Mouse (Mus musculus) olfactory bulb, adult 2 months (tissue): ENCODE results near the gene Gm20850. TPM values are rescaled to one million over a fixed set of nuclear protein-coding genes. Genes with fewer than 3 reads are reported as not detected.
"Not testable (repeated sequence)": the region's sequence is repeated elsewhere in the genome, so short reads cannot be mapped to it uniquely, and the experiment has no call there.

Experiments
- H3K27ac ChIP-seq: fragments of 200-500 bp; 2 replicates; pipeline ENCODE4 v1.5.1; 2012; ENCODE audit warnings: low read depth, low read length; ENCODE audit not compliant: insufficient read depth
- H3K4me1 ChIP-seq: fragments of 200-500 bp; 2 replicates; pipeline ENCODE4 v1.6.1; 2012; ENCODE audit warnings: low read length; ENCODE audit not compliant: control insufficient read depth, insufficient read depth
- H3K4me3 ChIP-seq: fragments of 200-500 bp; 2 replicates; pipeline ENCODE4 v1.5.1; 2012; ENCODE audit warnings: mild to moderate bottlenecking, low read depth, low read length, moderate library complexity; ENCODE audit not compliant: insufficient read depth
- WGBS: fragments of 180-500 bp; shearing (Covaris S2); methylation state at CpG from one replicate; pipeline ENCODE4 v1.1.7; 2018; 5-methylcytosine and 5-hydroxymethylcytosine counted together
- polyA plus RNA-seq: library from polyadenylated mRNA; stranded (reverse); fragments of >200 nt; gene quantifications from 2 replicates; pipeline ENCODE4 v1.2.4, GENCODE M21; 2012; ENCODE audit warnings: low replicate concordance; ENCODE audit not compliant: missing spikeins, insufficient read depth, insufficient read length

The Gm20850 gene
- not detected in 2 replicates for polyA plus RNA-seq

DNA sequence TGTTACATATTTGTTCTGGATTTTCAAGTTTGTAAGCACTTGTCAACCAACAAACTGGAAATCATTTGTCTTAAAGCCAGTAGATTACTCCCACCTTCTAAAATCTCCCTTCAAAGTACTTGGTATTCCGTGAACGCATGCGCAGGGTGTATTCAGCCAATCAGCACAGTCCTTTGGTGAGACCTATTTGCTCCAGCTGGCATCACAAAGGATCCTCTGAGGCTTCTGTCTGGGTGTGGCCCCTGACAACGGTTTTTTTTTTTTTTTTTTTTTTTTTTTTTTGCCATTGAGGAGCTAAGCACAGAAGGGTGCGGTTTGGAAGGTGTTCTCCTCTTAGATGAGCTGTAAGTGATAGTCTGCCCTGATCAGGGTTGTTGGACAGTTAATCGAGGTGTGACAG, at the start of gene Gm20850:
TSS of gene Gm20850 (plus strand) at position 301 of the 400 bp plus-strand sequence.
- WGBS = no CpG with 5 or more reads among the region's 6 CpGs
- H3K27ac ChIP-seq, H3K4me1 ChIP-seq, H3K4me3 ChIP-seq: not testable (repeated sequence)
